Comparison of ENCODE assay signal across 9 mouse cellular contexts in genomic region chr8:57532223-57532622, GRCm38 (mm10). TPM values are rescaled to one million over a fixed set of nuclear protein-coding genes. Genes with fewer than 3 reads are reported as not detected.
A peak's percentile ranks its signal among the peaks of the same experiment; 100 is the strongest.
DNase-seq lines count a peak whose midpoint lies in the region; TF ChIP-seq lines count a peak whose summit lies in the region.
"Had no signal": no experiment of that assay in that cellular context is flagged by ENCODE, and none has a peak within 500 bp of the region (broad histone marks: within the 10 kb centered on the region; RNA-seq: fewer than 3 reads in every experiment).

No protein-coding gene starts in this region.

- no peaks in the 10 kb centered on the region for H3K79me2 ChIP-seq in heart, adult 2 months (replicated peaks; ENCODE audit: control insufficient read depth, insufficient read depth, low read length)
- H3K79me2 ChIP-seq in MEL (ENCODE audit: control insufficient read depth, insufficient read depth, low read length, poor library complexity) = no peaks in the 10 kb centered on the region

- H3K4me3 ChIP-seq in heart, adult 2 months = no peak overlapping the region
- no peak overlapping the region for H3K4me3 ChIP-seq in MEL (ENCODE audit: control insufficient read depth in 1 of 2, insufficient read depth in 1 of 2, low read depth in 2 of 2, low read length in 2 of 2)

- no peak for DNase-seq in heart, adult 2 months
- DNase-seq in heart, adult 11 months = no peak
- peak; percentile 22 for DNase-seq in lung, postnatal 36 days
- DNase-seq in lung, adult 18-20 months = no peak
- DNase-seq in MEL (ENCODE audit: low read depth, low spot score) = peak; percentile 54
- peak; percentile 37 for DNase-seq in embryo, embryonic 11 days
- DNase-seq in kidney, postnatal 14 days = no peak
- DNase-seq: kidney, adult 9 months; lung, postnatal 14 days had no signal

- H3K9me3 ChIP-seq in MEL (replicated peaks; ENCODE audit: insufficient read depth, low read length) = no peaks in the 10 kb centered on the region

- no peak overlapping the region for H3K27ac ChIP-seq in heart, adult 2 months
- H3K27ac ChIP-seq in MEL (ENCODE audit: control insufficient read depth, low read depth, low read length) = no peak overlapping the region

- peak; percentile 66 for TF ChIP-seq RAD21 in MEL (IDR thresholded peaks at IDR 0.05; ENCODE audit: low read depth, low read length)

- peak; percentile 46 for TF ChIP-seq CTCF in heart, adult 2 months (IDR thresholded peaks at IDR 0.05)
- TF ChIP-seq CTCF in MEL (IDR thresholded peaks at IDR 0.05 in 2 of 3, conservative IDR thresholded peaks at IDR 0.05 in 1 of 3; ENCODE audit: control insufficient read depth in 1 of 3, insufficient read depth in 1 of 3, low read depth in 2 of 3, low read length in 3 of 3, poor library complexity in 1 of 3, severe bottlenecking in 1 of 3) = peak; percentile 35 to 70 (median 49)

- TF ChIP-seq POLR2A in heart, adult 2 months (IDR thresholded peaks at IDR 0.05; ENCODE audit: insufficient read depth, low read depth, low read length) = no peak
- TF ChIP-seq POLR2A in MEL (IDR thresholded peaks at IDR 0.05; ENCODE audit: control insufficient read depth in 1 of 2, insufficient read depth in 1 of 2, low read depth in 1 of 2, low read length in 2 of 2, poor library complexity in 1 of 2) = no peak

- no peak overlapping the region for H3K9ac ChIP-seq in heart, adult 2 months (ENCODE audit: low read depth, low read length)
- H3K9ac ChIP-seq in MEL (ENCODE audit: control insufficient read depth, low read depth, low read length, poor library complexity, severe bottlenecking) = no peak overlapping the region

- 73% methylated on average over 2 of the region's 2 CpGs for WGBS in heart, adult 2 months

- H3K4me1 ChIP-seq in heart, adult 2 months (ENCODE audit: control insufficient read depth, insufficient read depth, low read length) = peaks cover 3% of the 10 kb centered on the region
- peaks cover 0 to 8% of the 10 kb centered on the region in 2 experiments; a peak in 2 of 4 replicates for H3K4me1 ChIP-seq in MEL (ENCODE audit: control insufficient read depth in 1 of 2, insufficient read depth in 2 of 2, low read length in 2 of 2)

- no peaks in the 10 kb centered on the region for H3K36me3 ChIP-seq in heart, adult 2 months (ENCODE audit: control insufficient read depth, insufficient read depth, low read length)
- peaks cover 0 to 2% of the 10 kb centered on the region in 2 experiments; a peak in 2 of 4 replicates for H3K36me3 ChIP-seq in MEL (ENCODE audit: control insufficient read depth in 1 of 2, insufficient read depth in 2 of 2, low read length in 2 of 2)

- TF ChIP-seq EP300 in heart, adult 2 months (IDR thresholded peaks at IDR 0.05; ENCODE audit: insufficient read depth, low read depth, low read length) = no peak
- no peak for TF ChIP-seq EP300 in MEL (IDR thresholded peaks at IDR 0.05; ENCODE audit: low read depth in 1 of 2, low read length in 2 of 2)

- H3K27me3 ChIP-seq in heart, adult 2 months (ENCODE audit: control insufficient read depth, insufficient read depth, low read length) = no peaks in the 10 kb centered on the region
- H3K27me3 ChIP-seq in MEL (ENCODE audit: control insufficient read depth in 1 of 2, insufficient read depth in 2 of 2, low read length in 2 of 2) = no peaks in the 10 kb centered on the region

- intact Hi-C loops in heart, adult 2 months (cut with DNase I) = no loop called here

TF ChIP-seq in MEL, 35 proteins besides CTCF, POLR2A, EP300 and RAD21:
- TF ChIP-seq ZC3H11A (IDR thresholded peaks at IDR 0.05; ENCODE audit: low read depth, low read length) (peak; percentile 47), SMC3 (IDR thresholded peaks at IDR 0.05; ENCODE audit: low read depth, low read length) (peak; percentile 80), TAL1 (IDR thresholded peaks at IDR 0.05; ENCODE audit: low read length) (no peak), ELF1 (IDR thresholded peaks at IDR 0.05; ENCODE audit: low read depth, low read length) (0 out of 2 replicates have a peak, but pooled peaks have one; percentile 27), MYC (IDR thresholded peaks at IDR 0.05; ENCODE audit: low read depth, low read length) (no peak), ZNF384 (IDR thresholded peaks at IDR 0.05; ENCODE audit: low read depth, low read length) (no peak)

RNA-seq across cellular contexts. Expression of gene Hmgb2, which starts 20.5 kb away (rescaled TPM):
- 1 to 10 TPM; 9.1 to 9.2 TPM for total RNA-seq in heart, adult 2 months (2021)
- polyA plus RNA-seq in heart, adult 2 months (2012; rRNA removed) = 1.1 and 1.7 TPM in 2 replicates
- total RNA-seq in MEL (2012; rRNA removed) = 126 and 160 TPM in 2 replicates
- polyA plus RNA-seq in MEL (2012; ENCODE audit: insufficient read depth in 1 of 2, insufficient read length in 2 of 2, low read depth in 1 of 2, low replicate concordance in 2 of 2, missing spikeins in 1 of 2) = 100 to 1,000 TPM; 220 to 399 TPM

RNA-seq across cellular contexts. Expression of gene Sap30, which starts 44.6 kb away (rescaled TPM):
- total RNA-seq in heart, adult 2 months (2021) = 10 to 100 TPM; 11.6 to 13.8 TPM
- polyA plus RNA-seq in heart, adult 2 months (2012; rRNA removed) = 5.1 and 6.9 TPM in 2 replicates
- total RNA-seq in MEL (2012; rRNA removed) = 34.2 and 45.6 TPM in 2 replicates
- 10 to 100 TPM in 1 of 2 experiments, not detected in 1; 64.0 TPM for polyA plus RNA-seq in MEL (2012; ENCODE audit: insufficient read depth in 1 of 2, insufficient read length in 2 of 2, low read depth in 1 of 2, low replicate concordance in 2 of 2, missing spikeins in 1 of 2)

Comparison
In these comparisons a context has a peak if more than half of its experiments do, and no peak if none do; other contexts are left out.
1. DNase-seq: peak in lung, postnatal 36 days (single experiment), MEL (single experiment) and embryo, embryonic 11 days (single experiment); none in heart, adult 2 months (0 of 2), heart, adult 11 months (single experiment), lung, adult 18-20 months (0 of 2) and kidney, postnatal 14 days (single experiment).
2. RNA of gene Hmgb2, which starts 20.5 kb away (total RNA-seq): 126 to 160 TPM in MEL; 9.1 to 9.2 TPM in heart, adult 2 months; every median in the first group is over 10 times any median in the second.